Mouse (Mus musculus) midbrain, embryonic 11.5 days (tissue): ENCODE measurements around the gene Phex. TPM values are rescaled to one million over a fixed set of nuclear protein-coding genes. Genes with fewer than 3 reads are reported as not detected.

Experiments used
- ATAC-seq: fragments of 200-750 bp; cut with Nextera tagmentation; 2 replicates; pipeline ENCODE4 v1.8.0; 2017; ENCODE audit warnings: moderate TSS enrichment, moderate library complexity; ENCODE audit not compliant: low FRiP score
- DNase-seq: peaks from one replicate; pipeline ENCODE4 v3.0.0; 2015; ENCODE audit warnings: low spot score; ENCODE audit errors: missing footprints
- H3K27ac ChIP-seq: fragments of 300-500 bp; sonication (generic); 2 replicates; pipeline ENCODE4 v1.5.1; 2014; ENCODE audit warnings: low read depth, low read length
- H3K27me3 ChIP-seq: fragments of 300-500 bp; sonication (generic); 2 replicates; pipeline ENCODE4 v1.6.1; 2014; ENCODE audit warnings: mild to moderate bottlenecking, low read length, moderate library complexity, mixed read lengths; ENCODE audit not compliant: control insufficient read depth, insufficient read depth
- H3K36me3 ChIP-seq: fragments of 300-500 bp; sonication (generic); 2 replicates; pipeline ENCODE4 v1.6.1; 2014; ENCODE audit warnings: mild to moderate bottlenecking, low read length, moderate library complexity, mixed read lengths; ENCODE audit not compliant: control insufficient read depth, insufficient read depth
- H3K4me1 ChIP-seq: fragments of 300-500 bp; sonication (generic); 2 replicates; pipeline ENCODE4 v1.6.1; 2014; ENCODE audit warnings: low read length; ENCODE audit not compliant: control insufficient read depth, insufficient read depth
- H3K4me2 ChIP-seq: fragments of 300-500 bp; sonication (generic); 2 replicates; pipeline ENCODE4 v1.6.1; 2014; ENCODE audit warnings: mild to moderate bottlenecking, moderate library complexity
- H3K4me3 ChIP-seq: fragments of 300-500 bp; sonication (generic); 2 replicates; pipeline ENCODE4 v1.5.1; 2014; ENCODE audit warnings: low read depth, low read length
- H3K9ac ChIP-seq: fragments of 300-500 bp; sonication (generic); 2 replicates; pipeline ENCODE4 v1.6.1; 2014; ENCODE audit warnings: low read length
- H3K9me3 ChIP-seq: fragments of 300-500 bp; sonication (generic); 2 replicates; pipeline ENCODE4 v1.6.1; 2016; ENCODE audit warnings: low read length; ENCODE audit not compliant: control insufficient read depth
- whole genome bisulfite sequencing: fragments of 180-500 bp; shearing (Covaris S2); extraction: QIAGEN DNeasy Blood & Tissue Kit; methylation state at CpG from one replicate; pipeline ENCODE4 v1.1.7; 2014; 5-methylcytosine and 5-hydroxymethylcytosine counted together
- polyA plus RNA-seq: library from polyadenylated mRNA; unstranded; fragments of >200 nt; fragmentation: Nextera tagmentation; extraction: Ambion mirVana; gene quantifications from 2 replicates; pipeline ENCODE4 v1.2.1, GENCODE M21; 2014

Gene Phex
- polyA plus RNA-seq, 1 experiment from 2014 or later = 0.19 TPM

GRCm38 (mm10) chrX:157388419-157388818 lies 26.7 kb downstream of the Phex start:
- DNase-seq (no peak), ATAC-seq (no peak)
- WGBS = 87% methylated on average over 3 of the region's 3 CpGs
- Histone ChIP-seq H3K36me3 (no peaks in the 10 kb centered on the region), H3K9me3 (no peaks in the 10 kb centered on the region), H3K4me1 (no peaks in the 10 kb centered on the region), H3K9ac (no peak overlapping the region), H3K27ac (no peak overlapping the region), H3K27me3 (no peaks in the 10 kb centered on the region), H3K4me2 (no peak overlapping the region), H3K4me3 (no peak overlapping the region)

GRCm38 (mm10) chrX:157387025-157387424 lies 28.1 kb downstream of the Phex start:
- Histone ChIP-seq H3K36me3 (no peaks in the 10 kb centered on the region), H3K9ac (no peak overlapping the region), H3K4me3 (no peak overlapping the region), H3K9me3 (no peaks in the 10 kb centered on the region), H3K27me3 (no peaks in the 10 kb centered on the region), H3K4me1 (no peaks in the 10 kb centered on the region), H3K4me2 (no peak overlapping the region), H3K27ac (no peak overlapping the region)
- 86% methylated on average over 5 of the region's 5 CpGs for WGBS
- no peak for ATAC-seq
- DNase-seq = no peak

- DNase-seq (no peak), ATAC-seq (no peak)
- Histone ChIP-seq H3K4me1 (no peaks in the 10 kb centered on the region), H3K9ac (no peak overlapping the region), H3K4me2 (no peak overlapping the region), H3K27ac (no peak overlapping the region), H3K4me3 (no peak overlapping the region), H3K36me3 (no peaks in the 10 kb centered on the region), H3K27me3 (no peaks in the 10 kb centered on the region), H3K9me3 (no peaks in the 10 kb centered on the region)
- 51% methylated on average over 10 of the region's 10 CpGs for WGBS
These were observed 36.3 kb downstream of the Phex start for GRCm38 (mm10) chrX:157378822-157379221.

- Histone ChIP-seq H3K27me3 (no peaks in the 10 kb centered on the region), H3K4me1 (no peaks in the 10 kb centered on the region), H3K36me3 (no peaks in the 10 kb centered on the region), H3K9me3 (no peaks in the 10 kb centered on the region), H3K4me2 (no peak overlapping the region), H3K4me3 (no peak overlapping the region), H3K27ac (no peak overlapping the region), H3K9ac (no peak overlapping the region)
- WGBS = 53% methylated on average over 1 of the region's 1 CpGs
- DNase-seq (no peak), ATAC-seq (no peak)
These were observed 37.7 kb downstream of the Phex start for GRCm38 (mm10) chrX:157377456-157377855.

GRCm38 (mm10) chrX:157373873-157374272 lies 41.2 kb downstream of the Phex start:
- Histone ChIP-seq H3K4me3 (no peak overlapping the region), H3K36me3 (no peaks in the 10 kb centered on the region), H3K4me1 (no peaks in the 10 kb centered on the region), H3K4me2 (no peak overlapping the region), H3K27me3 (no peaks in the 10 kb centered on the region), H3K9me3 (no peaks in the 10 kb centered on the region), H3K27ac (no peak overlapping the region), H3K9ac (no peak overlapping the region)
- ATAC-seq (no peak), DNase-seq (no peak)
- WGBS = 67% methylated on average over 3 of the region's 3 CpGs

GRCm38 (mm10) chrX:157369166-157369565 lies 45.9 kb downstream of the Phex start:
- H3K27me3 ChIP-seq = no peaks in the 10 kb centered on the region
- H3K9me3 ChIP-seq = no peaks in the 10 kb centered on the region
- H3K4me2 ChIP-seq = no peak overlapping the region
- no peak overlapping the region for H3K4me3 ChIP-seq
- no peak for ATAC-seq
- no peak for DNase-seq
- no peaks in the 10 kb centered on the region for H3K36me3 ChIP-seq
- no peak overlapping the region for H3K27ac ChIP-seq
- H3K9ac ChIP-seq = no peak overlapping the region
- no peaks in the 10 kb centered on the region for H3K4me1 ChIP-seq

DNA sequence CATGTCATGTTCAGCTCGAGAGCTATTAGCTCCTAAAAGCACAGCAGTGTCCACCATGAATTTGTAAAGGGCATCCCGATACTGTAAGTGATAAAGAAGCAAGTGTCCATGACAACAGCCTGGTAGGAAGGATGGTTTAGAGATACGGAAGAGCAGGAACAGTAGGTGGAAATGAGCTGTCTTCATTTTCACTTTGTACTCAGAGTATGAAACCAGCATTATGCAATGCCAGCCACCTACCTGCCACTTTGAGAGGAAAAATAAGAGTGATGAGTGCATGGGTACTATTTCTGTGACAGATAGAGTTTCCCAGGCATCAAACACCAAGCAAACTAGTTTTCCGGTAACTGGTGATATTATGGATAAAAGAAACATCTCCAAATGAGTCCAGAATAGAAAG lies 59.6 kb downstream of the Phex start:
- Histone ChIP-seq H3K4me2 (no peak overlapping the region), H3K4me1 (no peaks in the 10 kb centered on the region), H3K36me3 (no peaks in the 10 kb centered on the region), H3K27ac (no peak overlapping the region), H3K27me3 (no peaks in the 10 kb centered on the region), H3K9ac (no peak overlapping the region), H3K9me3 (no peaks in the 10 kb centered on the region), H3K4me3 (no peak overlapping the region)
- DNase-seq = no peak
- 88% methylated on average over 4 of the region's 4 CpGs for WGBS
- no peak for ATAC-seq

DNA sequence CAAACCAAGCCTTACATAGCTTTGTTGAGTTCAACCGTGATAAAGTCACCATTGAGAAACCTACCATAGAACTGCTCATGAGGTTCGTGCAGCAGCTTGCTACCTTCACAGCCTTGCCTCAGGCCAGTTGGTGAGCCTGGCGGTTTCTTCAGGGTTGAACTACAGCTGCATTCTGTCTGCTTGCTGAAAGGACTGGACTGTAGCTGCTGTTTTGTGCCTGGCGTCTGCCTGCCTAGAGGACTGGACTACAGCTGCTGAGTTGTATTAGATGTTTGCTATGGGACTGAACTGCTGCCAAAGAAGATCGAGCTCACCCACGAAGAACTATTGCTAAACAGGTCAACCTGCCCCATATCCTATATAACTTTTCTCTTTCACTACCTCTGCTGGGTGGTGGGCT lies 68.9 kb downstream of the Phex start:
- no peaks in the 10 kb centered on the region for H3K9me3 ChIP-seq
- no peak overlapping the region for H3K4me3 ChIP-seq
- no peak overlapping the region for H3K4me2 ChIP-seq
- no peaks in the 10 kb centered on the region for H3K4me1 ChIP-seq
- H3K27me3 ChIP-seq = no peaks in the 10 kb centered on the region
- ATAC-seq (no peak), DNase-seq (no peak)
- no peak overlapping the region for H3K9ac ChIP-seq
- H3K27ac ChIP-seq = no peak overlapping the region
- WGBS = 91% methylated on average over 6 of the region's 6 CpGs
- H3K36me3 ChIP-seq = no peaks in the 10 kb centered on the region

GRCm38 (mm10) chrX:157334726-157335125 lies 80.4 kb downstream of the Phex start:
- 64% methylated on average over 4 of the region's 4 CpGs for WGBS
- no peaks in the 10 kb centered on the region for H3K9me3 ChIP-seq

GRCm38 (mm10) chrX:157329821-157330220 lies 85.3 kb downstream of the Phex start:
- no peaks in the 10 kb centered on the region for H3K36me3 ChIP-seq
- no peak overlapping the region for H3K27ac ChIP-seq
- H3K9me3 ChIP-seq = no peaks in the 10 kb centered on the region
- DNase-seq (no peak), ATAC-seq (no peak)
- H3K4me2 ChIP-seq = no peak overlapping the region
- no peak overlapping the region for H3K9ac ChIP-seq
- 86% methylated on average over 3 of the region's 3 CpGs for WGBS
- H3K4me3 ChIP-seq = no peak overlapping the region
- no peaks in the 10 kb centered on the region for H3K27me3 ChIP-seq
- H3K4me1 ChIP-seq = no peaks in the 10 kb centered on the region

More at GRCm38 (mm10) chrX:157334726-157335125, 80.4 kb downstream of the Phex start:
- no peak for ATAC-seq
- Histone ChIP-seq H3K9ac (no peak overlapping the region), H3K36me3 (no peaks in the 10 kb centered on the region), H3K4me2 (no peak overlapping the region), H3K4me1 (no peaks in the 10 kb centered on the region), H3K27me3 (no peaks in the 10 kb centered on the region), H3K4me3 (no peak overlapping the region), H3K27ac (no peak overlapping the region)
- DNase-seq = no peak
